Mouse (Mus musculus): ENCODE measurements around the gene Jund. TPM values are rescaled to one million over a fixed set of nuclear protein-coding genes. Genes with fewer than 3 reads are reported as not detected.

Jund gene
- total and polyA plus RNA-seq, 3 experiments = 191 to 283 (median 279) TPM

- no peak for TF ChIP-seq JUN (IDR thresholded peaks at IDR 0.05; ENCODE audit: insufficient read depth, low read depth, low read length)
These were observed 24.0 kb upstream of the Jund start (continued) for GRCm38 (mm10) chr8:70674716-70675115.

- Histone ChIP-seq H3K9me3 (replicated peaks; ENCODE audit: low read length) (no peaks in the 10 kb centered on the region), H3K4me1 (ENCODE audit: control insufficient read depth in 1 of 2, insufficient read depth in 2 of 2) (peaks cover 29 to 73% of the 10 kb centered on the region in 2 experiments), H3K4me2 (ENCODE audit: insufficient read depth, low read depth, poor library complexity, severe bottlenecking) (no peak overlapping the region), H3K79me2 (replicated peaks; ENCODE audit: control insufficient read depth, extremely low read depth, insufficient read depth, poor library complexity, severe bottlenecking) (peaks cover 16% of the 10 kb centered on the region), H3K9ac (ENCODE audit: insufficient read depth, low read depth) (no peak overlapping the region), H3K27ac (ENCODE audit: insufficient read depth, low read depth) (peak overlapping the region; percentile 61; the same call in 1 of the 2 replicates), H3K36me3 (replicated peaks in 1 of 2; ENCODE audit: control insufficient read depth in 1 of 2, insufficient read depth in 1 of 2, low read length in 1 of 2) (peaks cover 40% of the 10 kb centered on the region in 2 experiments), H3K4me3 (replicated peaks in 1 of 3; ENCODE audit: low read depth in 2 of 3, low read length in 2 of 3, poor library complexity in 1 of 3) (peak overlapping the region in 1 of 3 experiments; percentile 21), H3K27me3 (replicated peaks) (no peaks in the 10 kb centered on the region)
- dilution Hi-C loops (cut with MboI; ENCODE audit: extremely low pct_ligation_motif_present, extremely low pct_unique_long_range_greater_than_20kb, low sequenced_read_pairs) (no loop called here), in situ Hi-C loops (cut with MboI; ENCODE audit: low pct_ligation_motif_present, low pct_unique_long_range_greater_than_20kb, low sequenced_read_pairs) (no loop called here)
- DNase-seq (ENCODE audit: extremely low read depth) = no peak
- TF ChIP-seq NRF1 (IDR thresholded peaks at IDR 0.05; ENCODE audit: low read depth, low read length) (no peak), CTCF (conservative IDR thresholded peaks at IDR 0.05 in 1 of 2, IDR thresholded peaks at IDR 0.05 in 1 of 2; ENCODE audit: low read depth in 2 of 2, low read length in 2 of 2) (no peak), UBTF (IDR thresholded peaks at IDR 0.05; ENCODE audit: low read depth, low read length) (no peak), HCFC1 (IDR thresholded peaks at IDR 0.05; ENCODE audit: low read depth, low read length) (no peak), MYC (IDR thresholded peaks at IDR 0.05; ENCODE audit: low read depth, low read length) (no peak), ELF1 (IDR thresholded peaks at IDR 0.05; ENCODE audit: low read depth, low read length) (peak; percentile 41; the same call in 1 of the 2 replicates), ZKSCAN1 (IDR thresholded peaks at IDR 0.05; ENCODE audit: borderline replicate concordance, low read depth, low read length) (no peak)
These were observed 23.4 kb upstream of the Jund start for GRCm38 (mm10) chr8:70675336-70675735.

GRCm38 (mm10) chr8:70677451-70678080 is 21.2 kb upstream of the Jund start:
- TF ChIP-seq USF1 (IDR thresholded peaks at IDR 0.05; ENCODE audit: low read depth, low read length) (no peak), PAX5 (IDR thresholded peaks at IDR 0.05; ENCODE audit: low read length) (no peak), SMC3 (IDR thresholded peaks at IDR 0.05; ENCODE audit: low read depth, low read length) (no peak), IRF4 (IDR thresholded peaks at IDR 0.05; ENCODE audit: low read depth, low read length) (no peak), JUND (conservative IDR thresholded peaks at IDR 0.05; ENCODE audit: low read depth, low read length) (no peak), ZMIZ1 (IDR thresholded peaks at IDR 0.05; ENCODE audit: low read depth, low read length) (no peak), POLR2A (IDR thresholded peaks at IDR 0.05; ENCODE audit: low read depth, low read length) (no peak), EP300 (IDR thresholded peaks at IDR 0.05; ENCODE audit: low read length) (no peak), E2F4 (IDR thresholded peaks at IDR 0.05; ENCODE audit: insufficient replicate concordance, low read depth, low read length) (no peak)
- H3K79me2 ChIP-seq (replicated peaks; ENCODE audit: control insufficient read depth, extremely low read depth, insufficient read depth, poor library complexity, severe bottlenecking) = peaks cover 16% of the 10 kb centered on the region
- H3K4me3 ChIP-seq (replicated peaks in 1 of 3; ENCODE audit: low read depth in 2 of 3, low read length in 2 of 3, poor library complexity in 1 of 3) = peak overlapping the region in 1 of 3 experiments; percentile 26
- H3K9ac ChIP-seq (ENCODE audit: insufficient read depth, low read depth) = no peak overlapping the region
- peaks cover 33 to 80% of the 10 kb centered on the region in 2 experiments for H3K4me1 ChIP-seq (ENCODE audit: control insufficient read depth in 1 of 2, insufficient read depth in 2 of 2)
- H3K27ac ChIP-seq (ENCODE audit: insufficient read depth, low read depth) = peak overlapping the region; percentile 13; the same call in 1 of the 2 replicates
- no peaks in the 10 kb centered on the region for H3K27me3 ChIP-seq (replicated peaks)
- H3K36me3 ChIP-seq (replicated peaks in 1 of 2; ENCODE audit: control insufficient read depth in 1 of 2, insufficient read depth in 1 of 2, low read length in 1 of 2) = peaks cover 42 to 46% of the 10 kb centered on the region in 2 experiments
- DNase-seq (ENCODE audit: extremely low read depth) = no peak
- in situ Hi-C loops (cut with MboI; ENCODE audit: low pct_ligation_motif_present, low pct_unique_long_range_greater_than_20kb, low sequenced_read_pairs) = no loop called here
- no peak overlapping the region for H3K4me2 ChIP-seq (ENCODE audit: insufficient read depth, low read depth, poor library complexity, severe bottlenecking)
- H3K9me3 ChIP-seq (replicated peaks; ENCODE audit: low read length) = no peaks in the 10 kb centered on the region
- dilution Hi-C loops (cut with MboI; ENCODE audit: extremely low pct_ligation_motif_present, extremely low pct_unique_long_range_greater_than_20kb, low sequenced_read_pairs) = no loop called here

All from CH12.LX (cell line).